Mouse (Mus musculus): ENCODE data around the gene Zcchc2. TPM values are rescaled to one million over a fixed set of nuclear protein-coding genes. Genes with fewer than 3 reads are reported as not detected.

Gene Zcchc2
- polyA plus RNA-seq, 1 experiment from 2014 or later, result 2.9 TPM

DNA sequence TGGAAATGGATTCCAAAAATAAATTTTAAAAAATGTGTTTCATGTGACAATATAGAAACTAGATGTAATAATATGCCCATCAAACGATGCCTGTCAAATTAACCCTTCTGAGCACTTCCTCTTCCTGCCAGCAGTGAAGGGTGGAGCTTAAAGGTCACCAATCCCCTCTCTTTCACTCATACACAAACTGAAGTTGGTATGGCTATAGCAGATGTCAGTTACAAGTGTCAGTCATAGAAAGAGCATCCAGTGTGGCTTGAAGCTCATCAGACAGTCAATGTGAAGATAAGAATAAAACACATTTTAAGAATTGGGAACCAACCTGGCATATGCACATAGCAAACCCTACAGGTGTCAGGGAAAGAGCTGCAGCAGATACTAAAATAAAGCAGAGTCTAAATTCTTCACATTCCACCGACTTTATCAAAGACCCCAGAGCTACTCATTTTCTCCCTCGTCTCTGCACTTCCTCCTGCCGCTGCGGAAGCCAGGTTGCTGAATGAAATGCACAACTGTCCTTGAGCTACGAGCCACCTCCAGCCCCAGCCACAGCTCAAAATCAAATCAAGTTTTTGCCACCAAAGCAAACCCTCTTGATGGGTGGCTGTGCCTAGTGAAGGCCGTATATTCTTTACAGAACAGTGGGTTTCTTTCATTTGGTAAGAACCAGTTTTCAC is 79.8 kb downstream of the Zcchc2 start:
- 76% methylated on average over 7 of the region's 7 CpGs for WGBS
- ATAC-seq (ENCODE audit: low FRiP score) (no peak), DNase-seq (ENCODE audit: low spot score) (no peak)
- Histone ChIP-seq H3K27me3 (ENCODE audit: control insufficient read depth, insufficient read depth, low read length) (no peaks in the 10 kb centered on the region), H3K9me3 (ENCODE audit: control insufficient read depth, low read length) (no peaks in the 10 kb centered on the region), H3K9ac (ENCODE audit: low read depth, low read length) (no peak overlapping the region), H3K4me2 (replicated peaks; ENCODE audit: low read depth, low read length) (no peak overlapping the region), H3K4me3 (ENCODE audit: low read depth, low read length) (no peak overlapping the region), H3K27ac (ENCODE audit: low read depth, low read length) (no peak overlapping the region), H3K36me3 (ENCODE audit: control insufficient read depth, insufficient read depth, low read length) (no peaks in the 10 kb centered on the region), H3K4me1 (replicated peaks; ENCODE audit: control insufficient read depth, insufficient read depth, low read length) (no peaks in the 10 kb centered on the region)

DNA sequence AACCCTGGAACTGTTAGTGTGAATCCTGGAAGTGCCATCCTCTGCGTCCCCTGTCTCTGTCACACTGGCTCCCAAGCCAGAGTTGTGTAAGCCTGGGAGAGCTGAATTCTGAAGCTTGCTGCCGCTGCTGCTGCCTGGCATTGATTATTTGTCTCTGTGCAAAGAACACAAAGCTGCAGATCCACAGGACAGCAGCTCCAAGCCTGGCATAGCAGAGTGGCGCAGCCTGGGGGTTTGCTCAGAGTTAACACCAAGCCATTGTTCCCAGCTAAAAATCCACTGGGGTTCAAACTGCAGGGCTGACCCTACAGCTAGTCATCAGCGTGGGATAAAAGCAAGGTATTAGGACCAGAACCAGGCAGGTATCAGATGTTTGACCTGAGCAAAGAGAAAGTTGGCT is 80.6 kb downstream of the Zcchc2 start:
- H3K9ac ChIP-seq (ENCODE audit: low read depth, low read length), result no peak overlapping the region
- 58% methylated on average over 4 of the region's 4 CpGs for WGBS
- H3K9me3 ChIP-seq (ENCODE audit: control insufficient read depth, low read length), result no peaks in the 10 kb centered on the region
- no peaks in the 10 kb centered on the region for H3K4me1 ChIP-seq (replicated peaks; ENCODE audit: control insufficient read depth, insufficient read depth, low read length)
- no peak overlapping the region for H3K4me2 ChIP-seq (replicated peaks; ENCODE audit: low read depth, low read length)
- DNase-seq (ENCODE audit: low spot score) (no peak), ATAC-seq (ENCODE audit: low FRiP score) (peak; percentile 29)
- no peak overlapping the region for H3K4me3 ChIP-seq (ENCODE audit: low read depth, low read length)
- no peaks in the 10 kb centered on the region for H3K27me3 ChIP-seq (ENCODE audit: control insufficient read depth, insufficient read depth, low read length)
- H3K27ac ChIP-seq (ENCODE audit: low read depth, low read length), result no peak overlapping the region
- H3K36me3 ChIP-seq (ENCODE audit: control insufficient read depth, insufficient read depth, low read length), result no peaks in the 10 kb centered on the region

DNA sequence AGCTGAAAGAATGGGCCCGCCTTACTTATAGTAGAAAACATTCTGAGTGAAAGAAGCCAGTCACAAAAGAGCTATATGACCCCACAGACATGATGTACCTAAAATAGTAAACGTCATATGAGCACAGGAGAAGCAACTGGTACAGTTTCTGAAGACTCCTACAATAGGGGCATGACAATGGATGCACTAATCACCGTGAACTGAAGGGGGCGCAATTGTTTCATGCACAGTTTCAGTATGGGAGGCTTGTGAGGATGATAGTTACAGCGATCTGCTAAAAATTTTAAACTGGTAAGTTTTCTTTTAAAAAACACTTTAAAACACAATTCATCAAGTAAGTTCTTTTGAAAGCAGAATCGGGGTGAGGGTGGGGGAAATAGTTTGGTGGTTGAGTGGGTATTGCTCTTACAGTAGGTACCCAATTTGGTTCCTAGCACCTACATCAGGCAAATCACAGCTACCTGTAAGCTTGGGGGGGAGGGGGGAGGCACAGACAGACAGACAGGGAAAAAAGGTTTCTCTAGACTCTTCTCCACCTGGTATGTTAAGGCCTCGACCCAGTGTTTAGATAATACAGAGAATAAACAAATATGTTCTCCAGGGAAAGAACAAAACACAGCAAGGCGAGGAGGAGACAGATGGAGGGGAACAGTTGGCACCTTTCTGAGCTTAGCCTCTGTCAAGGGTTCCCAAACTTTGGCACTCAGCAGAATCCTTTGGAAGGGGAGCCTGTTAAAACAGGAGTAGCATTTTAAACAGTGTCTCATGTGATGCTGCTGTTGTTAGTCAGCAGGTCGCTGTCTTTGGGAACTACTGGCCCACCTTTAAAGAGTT is 81.2 kb downstream of the Zcchc2 start:
- Histone ChIP-seq H3K4me1 (replicated peaks; ENCODE audit: control insufficient read depth, insufficient read depth, low read length) (no peaks in the 10 kb centered on the region), H3K27me3 (ENCODE audit: control insufficient read depth, insufficient read depth, low read length) (no peaks in the 10 kb centered on the region), H3K27ac (ENCODE audit: low read depth, low read length) (no peak overlapping the region), H3K4me2 (replicated peaks; ENCODE audit: low read depth, low read length) (peak overlapping the region; percentile 22; the same call in 1 of the 2 replicates), H3K4me3 (ENCODE audit: low read depth, low read length) (no peak overlapping the region), H3K9ac (ENCODE audit: low read depth, low read length) (no peak overlapping the region), H3K36me3 (ENCODE audit: control insufficient read depth, insufficient read depth, low read length) (no peaks in the 10 kb centered on the region), H3K9me3 (ENCODE audit: control insufficient read depth, low read length) (no peaks in the 10 kb centered on the region)
- ATAC-seq (ENCODE audit: low FRiP score) (peak; percentile 79), DNase-seq (ENCODE audit: low spot score) (peak; percentile 90)
- WGBS, result 11% methylated on average over 9 of the region's 9 CpGs

DNA sequence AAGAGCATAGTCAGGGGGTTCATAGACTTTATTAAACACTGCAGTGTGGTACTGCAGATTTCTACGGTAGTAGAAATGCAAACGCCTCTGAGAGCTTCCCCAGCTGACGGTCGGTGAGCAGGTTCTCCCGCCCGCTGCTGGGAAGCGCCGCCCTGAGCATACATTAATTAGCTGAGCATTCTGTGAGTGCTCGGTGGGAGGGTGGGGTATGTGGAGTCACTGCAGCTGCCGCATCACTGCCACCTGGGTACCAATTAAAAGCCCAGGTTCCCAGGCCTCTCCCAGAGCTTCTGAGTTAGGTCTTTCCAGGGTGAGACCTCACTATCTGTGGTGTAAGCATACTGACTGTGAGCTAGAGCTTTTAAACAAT is 81.8 kb downstream of the Zcchc2 start:
- no peaks in the 10 kb centered on the region for H3K27me3 ChIP-seq (ENCODE audit: control insufficient read depth, insufficient read depth, low read length)
- no peak overlapping the region for H3K9ac ChIP-seq (ENCODE audit: low read depth, low read length)
- H3K4me3 ChIP-seq (ENCODE audit: low read depth, low read length), result no peak overlapping the region
- H3K4me1 ChIP-seq (replicated peaks; ENCODE audit: control insufficient read depth, insufficient read depth, low read length), result no peaks in the 10 kb centered on the region
- DNase-seq (ENCODE audit: low spot score), result peak; percentile 49
- no peak overlapping the region for H3K27ac ChIP-seq (ENCODE audit: low read depth, low read length)
- H3K36me3 ChIP-seq (ENCODE audit: control insufficient read depth, insufficient read depth, low read length), result no peaks in the 10 kb centered on the region
- peak overlapping the region; percentile 22; the same call in 1 of the 2 replicates for H3K4me2 ChIP-seq (replicated peaks; ENCODE audit: low read depth, low read length)
- ATAC-seq (ENCODE audit: low FRiP score), result peak; percentile 82
- WGBS, result 3% methylated on average over 10 of the region's 10 CpGs
- no peaks in the 10 kb centered on the region for H3K9me3 ChIP-seq (ENCODE audit: control insufficient read depth, low read length)

DNA sequence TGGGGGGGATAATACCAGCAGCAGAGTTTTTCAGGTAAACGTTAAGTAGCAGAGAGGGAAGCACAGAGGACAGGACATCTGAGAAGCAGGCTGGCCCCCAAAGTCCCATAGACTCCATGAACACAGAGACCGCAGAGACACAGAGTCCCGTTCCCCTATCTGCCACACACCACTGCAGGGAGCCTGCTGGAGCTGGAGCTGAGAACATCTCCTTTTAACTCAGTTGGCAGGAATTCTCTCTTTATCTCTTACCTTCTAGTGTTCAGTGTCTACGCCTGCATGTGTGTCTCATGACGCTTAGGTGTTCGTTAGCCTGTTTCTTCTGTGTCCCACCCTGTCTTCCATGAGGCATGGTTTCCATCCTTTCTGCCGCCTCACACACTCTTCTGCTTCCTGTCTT is 83.0 kb downstream of the Zcchc2 start:
- Histone ChIP-seq H3K9ac (ENCODE audit: low read depth, low read length) (no peak overlapping the region), H3K27ac (ENCODE audit: low read depth, low read length) (no peak overlapping the region), H3K36me3 (ENCODE audit: control insufficient read depth, insufficient read depth, low read length) (no peaks in the 10 kb centered on the region), H3K4me1 (replicated peaks; ENCODE audit: control insufficient read depth, insufficient read depth, low read length) (no peaks in the 10 kb centered on the region), H3K4me3 (ENCODE audit: low read depth, low read length) (no peak overlapping the region), H3K9me3 (ENCODE audit: control insufficient read depth, low read length) (no peaks in the 10 kb centered on the region), H3K4me2 (replicated peaks; ENCODE audit: low read depth, low read length) (no peak overlapping the region), H3K27me3 (ENCODE audit: control insufficient read depth, insufficient read depth, low read length) (no peaks in the 10 kb centered on the region)
- no peak for DNase-seq (ENCODE audit: low spot score)
- 89% methylated on average over 7 of the region's 7 CpGs for WGBS
- no peak for ATAC-seq (ENCODE audit: low FRiP score)

DNA sequence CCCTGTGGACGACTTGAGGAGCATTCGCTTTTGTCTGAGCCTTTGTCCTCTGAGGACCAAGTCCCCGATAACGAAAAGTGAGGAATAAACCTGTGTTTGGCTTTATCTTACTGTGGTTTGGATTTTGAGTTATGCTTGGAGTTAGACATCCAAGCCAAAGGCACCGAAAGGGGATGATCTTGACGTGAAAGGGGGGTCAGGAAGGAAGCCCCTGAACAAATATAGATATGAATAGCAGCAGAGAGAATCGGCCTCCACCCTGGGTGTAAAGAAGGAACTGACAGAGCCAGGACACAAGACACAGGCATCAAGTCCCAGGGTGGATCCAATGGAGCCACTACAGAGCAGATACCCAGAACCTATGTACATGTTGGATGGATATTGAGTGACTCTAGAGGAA is 83.9 kb downstream of the Zcchc2 start:
- Histone ChIP-seq H3K4me2 (replicated peaks; ENCODE audit: low read depth, low read length) (no peak overlapping the region), H3K36me3 (ENCODE audit: control insufficient read depth, insufficient read depth, low read length) (no peaks in the 10 kb centered on the region), H3K4me3 (ENCODE audit: low read depth, low read length) (no peak overlapping the region), H3K27ac (ENCODE audit: low read depth, low read length) (no peak overlapping the region), H3K27me3 (ENCODE audit: control insufficient read depth, insufficient read depth, low read length) (no peaks in the 10 kb centered on the region), H3K9ac (ENCODE audit: low read depth, low read length) (no peak overlapping the region), H3K4me1 (replicated peaks; ENCODE audit: control insufficient read depth, insufficient read depth, low read length) (no peaks in the 10 kb centered on the region), H3K9me3 (ENCODE audit: control insufficient read depth, low read length) (no peaks in the 10 kb centered on the region)
- DNase-seq (ENCODE audit: low spot score) (no peak), ATAC-seq (ENCODE audit: low FRiP score) (no peak)
- 81% methylated on average over 7 of the region's 7 CpGs for WGBS

DNA sequence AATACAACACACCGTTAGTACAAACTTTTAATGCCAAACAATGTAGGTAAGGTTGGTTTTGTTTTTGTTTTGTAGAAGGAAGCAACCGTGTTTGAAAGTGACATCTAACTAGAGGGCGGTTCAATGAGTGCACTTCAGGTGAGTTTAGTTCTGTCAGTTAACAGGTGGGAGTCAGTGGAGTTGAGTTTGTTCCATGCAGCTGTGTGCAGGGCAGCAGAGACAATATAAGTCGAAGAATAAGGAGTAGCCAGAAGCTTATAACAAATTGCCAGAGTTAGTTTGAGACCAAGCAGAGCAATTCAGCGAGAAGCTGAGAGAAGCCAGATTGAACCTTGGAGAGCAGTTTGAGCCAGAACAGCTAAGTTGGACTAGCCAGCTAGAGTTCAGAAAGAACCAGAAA is 84.5 kb downstream of the Zcchc2 start:
- Histone ChIP-seq H3K4me1 (replicated peaks; ENCODE audit: control insufficient read depth, insufficient read depth, low read length) (no peaks in the 10 kb centered on the region), H3K4me2 (replicated peaks; ENCODE audit: low read depth, low read length) (no peak overlapping the region), H3K27ac (ENCODE audit: low read depth, low read length) (no peak overlapping the region), H3K4me3 (ENCODE audit: low read depth, low read length) (no peak overlapping the region), H3K27me3 (ENCODE audit: control insufficient read depth, insufficient read depth, low read length) (no peaks in the 10 kb centered on the region), H3K36me3 (ENCODE audit: control insufficient read depth, insufficient read depth, low read length) (no peaks in the 10 kb centered on the region), H3K9ac (ENCODE audit: low read depth, low read length) (no peak overlapping the region), H3K9me3 (ENCODE audit: control insufficient read depth, low read length) (no peaks in the 10 kb centered on the region)
- ATAC-seq (ENCODE audit: low FRiP score) (no peak), DNase-seq (ENCODE audit: low spot score) (no peak)
- 90% methylated on average over 5 of the region's 5 CpGs for WGBS

DNA sequence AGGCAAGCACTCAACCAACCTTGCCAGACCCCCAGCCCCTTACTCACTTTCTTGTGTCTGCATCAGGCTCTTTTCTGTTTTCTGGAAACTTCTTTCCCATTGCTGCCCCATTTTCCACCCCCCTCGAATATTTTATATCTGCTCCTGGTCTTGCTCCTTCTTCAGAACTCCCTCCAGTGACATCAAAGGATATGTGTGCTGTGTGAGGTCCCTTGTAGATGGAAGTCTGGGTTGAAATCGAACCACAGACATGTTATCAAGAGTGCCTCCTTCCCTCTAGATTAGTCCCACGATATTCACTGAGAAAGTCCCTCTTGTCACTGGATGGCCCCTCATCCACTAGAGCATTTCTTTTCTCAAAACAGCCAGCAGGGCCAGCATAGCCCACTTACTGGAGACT is 86.4 kb downstream of the Zcchc2 start:
- Histone ChIP-seq H3K27ac (ENCODE audit: low read depth, low read length) (no peak overlapping the region), H3K9me3 (ENCODE audit: control insufficient read depth, low read length) (no peaks in the 10 kb centered on the region), H3K9ac (ENCODE audit: low read depth, low read length) (no peak overlapping the region), H3K4me3 (ENCODE audit: low read depth, low read length) (no peak overlapping the region), H3K4me2 (replicated peaks; ENCODE audit: low read depth, low read length) (no peak overlapping the region), H3K4me1 (replicated peaks; ENCODE audit: control insufficient read depth, insufficient read depth, low read length) (no peaks in the 10 kb centered on the region), H3K27me3 (ENCODE audit: control insufficient read depth, insufficient read depth, low read length) (no peaks in the 10 kb centered on the region), H3K36me3 (ENCODE audit: control insufficient read depth, insufficient read depth, low read length) (no peaks in the 10 kb centered on the region)
- no peak for ATAC-seq (ENCODE audit: low FRiP score)
- no peak for DNase-seq (ENCODE audit: low spot score)
- WGBS, result 85% methylated on average over 3 of the region's 3 CpGs

DNA sequence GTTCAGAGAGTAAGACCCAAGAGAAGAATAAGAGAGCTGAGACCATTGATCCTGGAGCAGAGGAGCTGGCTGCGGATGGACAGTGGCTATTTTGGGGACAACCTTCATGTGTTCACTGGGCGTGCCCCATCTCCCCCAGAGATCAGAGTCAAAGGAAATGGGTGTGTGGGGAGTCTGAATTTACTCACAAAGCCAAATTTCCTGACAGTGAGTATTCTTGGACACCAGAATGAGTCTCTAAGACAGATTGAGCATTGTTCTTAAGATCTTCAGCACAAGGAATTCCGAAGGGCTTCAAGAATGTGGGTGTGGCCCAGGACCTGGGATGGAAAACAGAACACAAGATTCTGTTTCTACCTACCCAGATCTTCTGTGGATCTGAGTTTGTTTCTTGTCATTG is 87.0 kb downstream of the Zcchc2 start:
- no peak overlapping the region for H3K4me2 ChIP-seq (replicated peaks; ENCODE audit: low read depth, low read length)
- ATAC-seq (ENCODE audit: low FRiP score), result no peak
- no peaks in the 10 kb centered on the region for H3K4me1 ChIP-seq (replicated peaks; ENCODE audit: control insufficient read depth, insufficient read depth, low read length)
- H3K9ac ChIP-seq (ENCODE audit: low read depth, low read length), result no peak overlapping the region
- no peak overlapping the region for H3K27ac ChIP-seq (ENCODE audit: low read depth, low read length)
- DNase-seq (ENCODE audit: low spot score), result no peak
- no peaks in the 10 kb centered on the region for H3K9me3 ChIP-seq (ENCODE audit: control insufficient read depth, low read length)
- H3K36me3 ChIP-seq (ENCODE audit: control insufficient read depth, insufficient read depth, low read length), result no peaks in the 10 kb centered on the region
- H3K4me3 ChIP-seq (ENCODE audit: low read depth, low read length), result no peak overlapping the region
- H3K27me3 ChIP-seq (ENCODE audit: control insufficient read depth, insufficient read depth, low read length), result no peaks in the 10 kb centered on the region
- WGBS, result 88% methylated on average over 3 of the region's 3 CpGs

Data from hindbrain, embryonic 11.5 days (tissue).